Mouse (Mus musculus) cerebellum, adult 11 months (tissue): ENCODE results near the gene Rabgap1l.
A peak's percentile ranks its signal among the peaks of the same experiment; 100 is the strongest.

ENCODE experiments used
- DNase-seq: peaks from one replicate; pipeline ENCODE4 v3.0.0; 2022

Gene Rabgap1l

DNA sequence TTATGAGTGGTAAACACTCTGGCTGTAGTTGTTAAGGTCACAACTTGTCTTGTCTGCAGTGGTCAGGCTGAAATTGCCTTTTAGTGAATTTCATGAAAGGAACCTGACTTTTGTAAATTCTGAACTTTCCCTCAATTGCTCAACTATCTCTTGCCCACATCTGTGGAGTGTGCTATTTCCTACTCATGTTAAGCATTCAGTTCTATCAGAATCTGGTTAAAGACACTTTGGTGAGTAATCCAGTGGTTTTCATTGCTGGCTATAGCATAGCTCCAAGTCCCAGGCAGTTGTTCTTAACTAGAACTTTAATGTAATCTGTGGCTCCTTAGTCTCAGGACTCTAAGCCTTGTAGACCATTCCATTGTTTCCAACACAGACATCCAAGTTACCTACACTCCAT is 421.3 kb downstream of the Rabgap1l start:
- DNase-seq = no peak

DNA sequence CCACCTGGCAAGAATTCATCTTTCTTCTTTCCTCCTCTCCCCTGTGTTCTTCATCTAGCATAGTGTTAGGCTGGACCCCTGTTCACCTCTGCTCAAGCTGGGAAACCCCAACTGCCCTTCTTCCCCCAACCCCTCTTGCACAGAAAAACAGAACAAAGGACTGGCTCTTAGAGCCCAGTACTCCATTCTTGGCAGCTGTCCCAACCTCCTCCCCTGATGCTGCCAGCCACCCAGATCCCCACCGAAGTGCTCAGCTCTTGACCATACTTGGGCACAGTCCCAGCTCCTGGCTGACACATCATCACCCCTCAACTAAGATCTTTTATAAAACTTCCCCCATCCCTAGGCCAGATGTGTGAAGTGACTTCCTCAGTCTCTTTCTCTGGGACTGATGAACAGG is 422.5 kb downstream of the Rabgap1l start:
- no peak for DNase-seq

DNA sequence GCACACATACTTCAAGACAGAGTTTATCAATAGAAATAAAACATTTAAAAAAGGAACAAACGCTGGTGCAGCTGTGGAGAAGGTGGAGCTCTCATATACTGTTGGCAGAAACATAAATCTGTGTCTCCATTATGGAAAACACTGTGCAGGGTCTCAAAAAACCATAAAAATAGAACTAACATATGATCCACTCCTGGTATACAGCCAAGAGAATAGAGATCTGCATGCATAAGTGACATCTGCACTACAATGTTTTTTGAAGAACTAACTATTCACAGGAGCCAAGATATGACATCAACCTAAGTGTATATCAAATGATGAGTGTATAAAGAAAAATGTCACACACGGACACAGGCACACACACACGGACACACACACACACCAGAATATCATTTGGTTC is 426.4 kb downstream of the Rabgap1l start:
- DNase-seq = no peak

DNA sequence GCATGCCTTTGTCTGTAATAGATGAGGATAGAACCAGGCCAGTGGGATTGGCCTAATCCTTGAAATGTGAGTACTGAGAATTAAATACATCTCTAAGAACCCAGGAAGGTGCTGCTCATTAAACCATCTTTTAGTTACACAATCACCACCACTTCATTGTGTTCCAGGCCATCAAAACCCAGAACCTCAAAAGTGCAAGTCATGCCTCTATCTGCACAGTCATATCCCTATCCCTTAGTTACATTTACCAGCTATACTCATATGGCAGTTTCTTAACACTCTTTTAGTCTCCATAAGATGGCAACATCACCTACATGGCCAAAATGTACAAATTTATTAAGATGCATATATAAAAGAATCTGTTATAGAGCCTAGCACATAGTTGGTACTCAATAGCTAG is 435.7 kb downstream of the Rabgap1l start:
- no peak for DNase-seq

DNA sequence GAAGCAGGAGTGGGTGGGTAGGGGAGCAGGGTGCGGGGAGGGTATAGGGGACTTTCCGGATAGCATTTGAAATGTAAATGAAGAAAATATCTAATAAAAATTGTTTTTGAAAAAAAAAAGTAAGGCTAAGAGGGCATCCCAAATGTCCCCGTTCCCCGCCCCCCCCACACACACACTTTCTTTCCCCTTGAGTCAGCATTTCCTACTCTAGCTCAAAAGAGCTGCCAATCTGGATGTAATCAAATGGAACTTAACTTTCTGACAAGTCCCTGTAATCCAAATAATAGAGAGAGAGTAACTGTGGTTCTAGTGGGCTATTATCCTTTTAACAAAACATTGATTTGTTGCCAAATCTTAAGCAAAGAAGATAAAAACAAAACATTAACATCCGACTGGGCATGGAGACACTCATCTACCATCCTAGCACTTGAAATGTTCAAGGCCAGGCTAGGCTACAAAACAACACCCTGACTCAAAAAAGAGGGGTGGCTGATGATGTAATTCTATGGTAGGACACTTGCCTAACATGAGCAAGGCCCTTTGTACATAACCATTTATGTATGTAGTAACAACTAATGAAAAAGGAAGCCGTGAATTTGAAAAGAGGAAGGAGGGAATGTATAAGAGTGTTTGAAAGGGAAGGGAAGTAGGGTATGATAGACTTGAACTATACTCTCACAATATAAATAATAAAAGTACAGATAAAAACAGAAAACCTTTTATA is 439.1 kb downstream of the Rabgap1l start:
- no peak for DNase-seq

DNA sequence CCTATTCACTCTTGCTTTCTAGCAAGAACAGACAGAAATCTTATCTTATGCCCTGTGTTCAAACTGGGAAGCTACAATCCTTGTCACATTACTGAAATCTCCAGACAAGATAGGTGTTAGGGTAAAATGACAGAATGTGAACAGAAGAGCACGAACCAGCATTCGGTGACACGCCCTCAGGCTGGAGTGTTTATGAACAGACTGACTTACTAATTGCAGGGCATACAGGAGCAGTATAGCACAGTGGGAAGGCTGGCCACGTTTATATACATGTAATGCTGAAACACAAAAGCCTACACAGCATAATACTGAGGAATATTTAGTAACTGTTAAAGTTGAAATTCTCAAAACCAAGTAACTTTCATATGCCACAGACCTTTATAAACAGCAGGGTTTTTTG is 440.7 kb downstream of the Rabgap1l start:
- peak; percentile 22 for DNase-seq

DNA sequence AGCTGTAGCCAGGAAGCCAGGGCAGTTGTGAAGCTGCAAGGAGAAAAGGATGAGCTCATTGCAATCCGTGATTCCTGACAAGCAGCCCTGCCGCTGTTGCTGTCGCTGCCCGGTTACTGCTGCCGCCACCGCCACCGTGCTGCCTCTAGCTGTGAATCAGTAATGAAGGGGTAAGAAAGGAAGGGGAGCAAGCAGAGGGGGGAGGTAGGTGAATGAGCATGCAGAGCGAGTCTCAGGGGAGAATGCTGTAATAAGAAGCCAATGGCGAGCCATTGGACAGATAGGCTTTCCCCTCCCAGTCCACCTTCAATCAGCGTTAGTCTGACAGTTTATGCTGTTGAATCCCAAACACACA is 441.2 kb downstream of the Rabgap1l start:
- DNase-seq = peak; percentile 74

DNA sequence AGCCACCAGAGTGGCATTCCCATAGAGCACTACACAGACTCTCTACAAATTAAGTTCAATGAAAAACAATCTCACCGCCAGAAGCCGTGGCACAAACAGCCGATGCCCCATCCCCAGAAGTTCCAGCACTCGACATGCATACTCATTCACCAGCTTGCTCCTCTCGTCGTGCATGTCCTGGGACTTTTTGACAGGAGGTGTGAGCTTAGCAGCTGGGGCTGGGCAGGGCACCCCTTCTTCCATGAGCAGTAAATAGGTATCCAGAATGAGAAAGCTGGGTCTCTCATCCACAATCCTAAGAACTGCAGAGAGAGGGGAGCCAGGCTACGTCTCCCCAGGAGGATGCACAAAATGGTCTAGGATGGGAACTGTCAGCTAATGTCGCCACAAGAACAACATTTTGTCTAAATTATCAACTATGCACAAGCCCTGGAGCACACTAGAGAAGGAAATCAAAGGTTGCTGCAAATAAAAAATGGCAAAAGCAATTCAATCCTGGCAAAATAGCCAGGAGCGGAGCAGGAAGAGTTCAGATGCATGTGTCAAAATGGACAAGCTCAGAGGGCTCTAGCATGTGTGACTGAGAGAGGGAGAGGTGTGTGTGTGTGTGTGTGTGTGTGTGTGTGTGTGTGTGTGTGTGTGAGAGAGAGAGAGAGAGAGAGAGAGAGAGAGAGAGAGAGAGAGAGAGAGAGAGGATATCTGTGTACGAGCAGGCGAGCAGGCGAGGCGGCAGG is 441.7 kb downstream of the Rabgap1l start:
- DNase-seq = peak; percentile 33

DNA sequence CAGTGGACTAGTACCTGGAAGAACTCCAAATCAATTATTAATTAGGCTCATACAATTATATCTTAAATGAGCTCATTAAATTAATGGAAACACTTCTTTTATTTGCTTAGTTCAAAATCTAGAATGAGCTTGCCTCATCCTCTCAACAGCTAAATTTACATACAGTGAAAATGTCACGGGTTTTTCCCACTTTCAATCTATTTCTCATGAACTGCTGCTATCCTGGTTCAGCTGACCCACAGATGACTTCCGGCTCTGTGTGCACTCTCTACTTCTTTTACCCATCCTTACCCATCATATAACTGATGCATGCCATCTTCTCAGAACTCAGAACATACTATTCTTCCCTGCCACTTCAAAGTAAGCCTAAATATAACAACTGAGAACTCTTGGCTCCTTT is 452.4 kb downstream of the Rabgap1l start:
- DNase-seq = no peak

DNA sequence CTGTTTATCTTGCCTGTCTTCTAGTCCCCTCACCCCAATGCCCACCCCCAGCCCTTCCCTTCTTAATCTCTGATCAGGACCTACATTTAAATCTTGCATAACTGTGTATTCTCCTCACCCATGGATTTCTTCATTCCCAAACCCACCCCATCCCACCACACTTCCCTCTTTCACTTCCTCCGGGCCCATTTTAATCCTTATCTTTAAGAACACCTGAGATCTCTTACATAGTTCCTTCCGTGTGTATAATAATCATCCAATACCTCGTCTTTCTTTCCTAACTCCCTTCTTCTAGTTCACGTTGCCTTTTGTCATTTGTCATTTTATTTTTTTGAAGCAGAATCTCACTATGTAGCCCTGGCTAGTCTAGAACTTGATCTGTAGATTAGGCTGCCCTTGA is 453.6 kb downstream of the Rabgap1l start:
- no peak for DNase-seq

DNA sequence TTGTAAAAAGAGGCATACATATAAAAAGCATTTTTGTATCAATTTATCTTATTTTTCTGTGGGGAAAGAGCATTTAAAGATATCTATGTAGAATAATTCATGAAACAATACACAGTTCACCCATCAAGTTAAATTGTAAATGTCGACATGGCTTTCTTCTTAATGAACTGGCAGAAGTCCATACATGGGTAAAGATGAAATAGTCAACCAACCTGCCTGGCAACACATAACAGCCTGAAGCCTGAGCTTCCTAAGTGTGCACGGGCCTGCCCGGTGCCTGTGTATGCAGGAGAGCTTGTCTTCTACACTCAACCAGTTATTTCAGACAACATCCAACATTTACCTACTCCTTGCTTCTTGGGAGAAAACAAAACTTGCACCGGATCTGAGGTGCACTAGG is 458.2 kb downstream of the Rabgap1l start:
- no peak for DNase-seq

DNA sequence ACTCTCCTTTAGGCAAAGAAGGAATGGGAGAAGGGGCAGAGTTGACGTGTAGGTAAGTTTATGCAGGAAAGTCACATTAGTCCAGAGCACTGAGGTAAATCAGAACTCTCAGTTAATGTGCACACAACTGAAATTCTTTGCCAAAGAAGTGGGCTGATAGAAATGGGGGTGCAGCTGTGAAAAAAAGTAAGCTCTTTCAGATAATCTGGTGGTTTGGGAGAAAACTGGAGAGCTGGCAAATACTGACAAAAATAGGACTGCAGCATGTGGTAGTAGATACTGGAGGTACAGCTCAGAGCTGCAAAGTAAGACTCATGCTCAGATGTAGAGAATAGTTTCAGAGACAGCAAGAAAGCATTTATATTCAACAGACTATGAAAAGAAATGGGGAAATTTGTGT is 462.2 kb downstream of the Rabgap1l start:
- no peak for DNase-seq

DNA sequence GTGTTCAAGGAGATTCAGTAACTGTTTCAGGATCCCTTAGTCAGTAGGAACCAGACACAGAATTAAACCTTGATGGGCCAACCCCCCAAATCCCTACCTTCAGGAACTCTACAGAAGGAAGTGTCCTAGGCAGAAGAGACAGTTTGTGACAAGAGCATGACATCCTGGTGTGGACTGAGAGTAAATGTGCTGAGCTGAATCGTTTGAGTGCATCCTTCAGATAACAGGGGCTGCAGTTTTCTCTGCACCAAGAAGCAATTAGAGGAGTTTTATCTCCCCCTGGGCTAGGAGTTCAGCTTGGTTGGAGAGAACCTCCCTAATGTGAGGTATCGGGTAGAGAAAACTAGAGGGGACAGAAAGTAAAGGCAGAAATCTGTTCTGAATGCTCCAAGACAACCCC is 462.8 kb downstream of the Rabgap1l start:
- DNase-seq = no peak

DNA sequence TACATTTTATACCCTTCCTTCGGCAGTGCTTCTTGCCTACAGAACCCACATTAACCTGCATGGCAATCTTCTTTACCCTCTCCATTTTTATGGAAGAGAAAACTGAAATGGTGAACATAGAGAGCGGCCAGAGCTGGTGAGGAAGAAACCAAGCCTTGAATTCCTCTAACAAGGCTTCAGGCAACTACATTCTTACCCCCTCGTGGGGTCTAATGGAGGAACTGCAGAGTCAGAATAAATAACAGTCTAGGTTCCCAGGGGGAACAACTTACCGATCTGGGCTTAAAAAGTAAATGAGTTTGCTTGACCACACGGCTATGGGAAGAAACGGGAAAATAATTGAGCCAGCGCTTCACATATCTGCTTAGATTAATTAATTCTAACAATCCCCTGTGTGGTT is 463.2 kb downstream of the Rabgap1l start:
- no peak for DNase-seq

DNA sequence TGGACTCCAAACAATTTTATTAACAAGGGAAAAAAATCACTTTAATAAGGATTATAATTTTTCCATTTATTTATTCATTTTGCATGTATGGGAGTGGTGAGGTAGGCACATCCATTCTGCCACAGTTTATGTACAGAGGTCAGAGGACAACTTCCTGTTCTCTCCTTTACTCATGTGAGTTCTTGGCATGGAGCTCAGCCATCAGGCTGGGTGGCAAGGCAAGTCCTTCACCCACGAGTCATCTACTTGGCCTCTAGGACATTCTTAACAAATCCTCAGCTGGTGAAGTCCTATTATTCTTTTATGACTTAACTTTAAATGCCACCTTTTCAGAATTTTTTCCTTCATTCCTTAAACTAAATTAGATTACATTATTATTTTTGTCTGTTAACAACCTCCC is 465.5 kb downstream of the Rabgap1l start:
- DNase-seq = no peak

DNA sequence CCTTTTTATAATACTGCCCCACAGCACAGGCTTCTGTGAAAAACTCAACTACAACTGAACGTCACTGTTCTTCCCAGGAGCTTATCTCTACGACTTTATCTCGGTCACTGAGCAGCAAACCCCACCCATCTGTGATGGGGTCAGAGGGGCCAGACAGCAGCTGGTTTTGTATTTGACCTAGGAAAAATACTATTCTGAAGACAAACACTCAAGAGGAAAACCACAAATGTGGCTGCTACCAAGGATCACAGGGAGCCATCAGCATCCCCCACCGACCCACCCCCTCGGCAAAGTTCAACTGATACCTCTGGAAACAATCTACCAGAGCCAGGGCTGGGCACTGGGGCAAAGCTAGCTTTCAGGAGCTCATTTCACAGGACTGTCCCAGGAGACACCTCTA is 467.5 kb downstream of the Rabgap1l start:
- DNase-seq = no peak

DNA sequence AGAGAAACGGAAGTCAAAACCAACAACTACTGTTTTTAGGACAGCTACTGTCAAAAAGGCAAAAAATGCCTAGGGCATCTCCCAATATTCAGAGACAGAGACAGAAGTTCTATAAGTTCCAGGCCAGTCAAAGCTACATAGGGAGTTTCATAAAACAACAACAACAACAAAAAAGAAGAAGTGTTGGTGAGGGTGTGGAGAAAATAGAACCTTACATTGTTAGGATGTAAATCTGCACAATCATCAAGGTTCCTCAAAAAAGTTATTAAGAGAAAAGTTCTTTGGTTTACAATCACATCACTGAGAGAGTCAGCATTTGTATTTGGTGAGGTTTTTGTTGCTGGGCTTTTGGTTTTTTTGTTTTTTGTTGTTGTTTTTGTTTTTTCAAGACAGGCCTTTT is 472.3 kb downstream of the Rabgap1l start:
- no peak for DNase-seq

DNA sequence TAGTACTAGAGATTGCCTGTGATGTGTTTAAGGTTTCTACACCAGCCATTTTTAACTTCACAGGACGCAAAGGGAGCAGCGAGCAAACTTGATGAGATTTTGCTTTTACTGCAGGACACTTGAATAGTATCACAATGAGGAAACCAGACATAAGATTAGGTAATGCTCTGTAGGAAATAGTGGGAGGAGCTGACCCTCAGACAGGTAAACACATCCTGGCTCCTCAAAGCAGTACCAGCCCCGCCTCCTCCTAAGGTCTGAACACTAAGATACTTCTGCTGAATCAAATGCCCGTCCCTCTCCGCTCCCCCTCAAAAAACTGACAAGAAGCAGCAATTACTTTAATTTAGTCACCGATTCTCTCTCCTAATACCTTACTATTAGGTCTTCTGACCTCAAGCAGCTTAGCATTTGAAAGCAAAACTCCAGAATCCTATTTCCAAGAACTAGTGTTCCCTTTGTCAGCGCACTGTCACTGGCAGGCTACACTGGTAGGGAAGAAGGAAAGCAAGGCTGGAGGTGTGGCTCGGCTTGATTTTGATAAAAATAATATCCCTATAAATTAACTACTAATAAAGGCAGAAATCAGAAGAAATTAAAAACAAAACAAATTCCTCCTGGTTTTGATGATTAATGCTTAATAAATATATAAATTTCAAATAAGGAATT is 474.8 kb downstream of the Rabgap1l start:
- DNase-seq = no peak

DNA sequence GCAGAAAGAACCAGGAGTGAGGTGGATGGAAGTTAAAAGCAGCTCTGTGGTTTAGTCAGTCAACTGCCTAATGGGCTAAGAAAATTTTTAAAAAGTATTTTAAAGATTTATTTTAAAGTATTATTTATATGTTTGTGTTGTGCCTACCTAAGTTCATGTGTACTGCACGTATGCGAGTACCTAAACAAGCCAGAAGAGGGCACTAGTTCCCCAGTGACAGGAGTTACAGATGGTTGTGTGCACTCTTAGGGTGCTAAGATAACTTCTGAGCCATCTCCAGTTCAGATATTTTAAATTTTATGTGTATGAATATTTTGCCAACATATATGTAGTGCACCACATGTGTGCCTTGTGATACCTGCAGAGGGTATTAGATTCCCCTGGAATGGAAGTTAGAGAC is 476.8 kb downstream of the Rabgap1l start:
- no peak for DNase-seq

DNA sequence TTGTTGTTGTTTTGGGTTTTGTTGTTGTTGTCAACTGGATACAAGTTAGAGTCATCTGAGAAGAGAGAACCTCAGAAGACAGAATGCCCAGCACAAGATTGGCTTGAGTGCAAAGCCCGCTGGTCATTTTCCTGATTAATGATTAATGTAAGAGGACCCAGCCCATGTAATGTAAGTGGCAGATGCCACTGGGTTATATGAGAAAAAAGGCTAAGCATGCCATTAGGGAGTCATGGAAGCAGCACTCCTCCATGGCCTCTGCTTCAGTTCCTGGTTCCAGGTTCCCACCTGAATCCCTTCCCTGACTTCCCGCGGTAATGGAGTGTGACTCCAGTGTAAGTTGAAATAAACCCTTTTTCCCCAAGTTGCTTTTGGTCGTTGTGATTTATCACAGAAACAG is 480.4 kb downstream of the Rabgap1l start:
- no peak for DNase-seq

DNA sequence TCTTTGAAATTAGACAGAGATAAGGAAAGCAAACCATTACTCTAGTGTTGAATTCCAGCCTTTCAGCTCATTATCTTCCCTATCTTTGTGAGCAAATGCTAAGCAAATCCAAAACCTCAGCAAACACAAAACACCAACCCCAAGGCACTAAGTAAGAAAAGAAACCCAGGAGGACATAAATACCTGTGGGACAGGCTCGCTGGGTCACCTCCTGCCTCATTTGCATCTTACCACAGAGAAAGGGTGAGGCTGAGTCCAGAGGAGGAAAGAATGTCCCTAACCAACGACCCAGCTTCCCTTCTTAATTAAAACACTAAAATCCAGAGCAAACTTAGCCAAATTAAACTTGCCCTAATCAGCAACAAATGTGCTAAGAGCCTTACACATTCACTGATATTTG is 481.1 kb downstream of the Rabgap1l start:
- DNase-seq = no peak

DNA sequence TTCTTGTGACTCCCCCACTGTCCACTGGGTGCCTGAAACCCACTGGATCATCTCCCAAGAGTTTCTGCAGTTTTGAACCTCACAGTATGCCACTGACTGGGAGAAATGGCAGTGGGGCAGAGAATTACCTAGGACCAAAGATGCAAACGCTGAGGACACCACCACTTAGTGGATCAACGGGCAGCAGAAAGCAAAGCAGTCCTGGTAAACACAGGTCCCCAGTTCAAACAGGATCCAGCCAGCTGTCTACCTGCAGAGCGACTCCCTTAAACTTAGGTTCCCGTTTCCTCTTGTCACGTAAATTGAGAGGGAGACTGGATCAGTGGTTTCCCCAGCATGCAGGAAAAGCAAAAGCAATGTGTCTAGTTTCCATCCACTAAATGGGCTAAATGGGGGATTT is 483.1 kb downstream of the Rabgap1l start:
- no peak for DNase-seq

DNA sequence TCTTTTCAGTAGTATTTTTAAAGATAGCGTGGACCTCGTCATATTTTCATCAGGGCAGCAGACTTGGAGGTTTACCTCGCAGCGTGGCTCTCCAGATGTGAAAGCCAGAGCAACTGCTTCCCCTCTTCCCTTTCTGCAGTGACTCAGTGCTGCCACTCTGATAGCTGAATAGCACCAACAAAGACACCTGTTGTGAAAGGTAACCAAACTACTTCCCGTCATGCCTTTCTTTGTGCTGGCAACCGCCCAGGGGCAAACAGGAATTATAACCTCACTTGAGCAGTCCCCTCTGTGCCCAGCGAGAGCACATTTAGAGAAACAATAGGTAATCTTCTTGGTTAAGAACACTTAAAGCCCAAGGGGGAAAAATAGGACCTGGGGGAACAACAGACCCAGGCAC is 484.0 kb downstream of the Rabgap1l start:
- no peak for DNase-seq

DNA sequence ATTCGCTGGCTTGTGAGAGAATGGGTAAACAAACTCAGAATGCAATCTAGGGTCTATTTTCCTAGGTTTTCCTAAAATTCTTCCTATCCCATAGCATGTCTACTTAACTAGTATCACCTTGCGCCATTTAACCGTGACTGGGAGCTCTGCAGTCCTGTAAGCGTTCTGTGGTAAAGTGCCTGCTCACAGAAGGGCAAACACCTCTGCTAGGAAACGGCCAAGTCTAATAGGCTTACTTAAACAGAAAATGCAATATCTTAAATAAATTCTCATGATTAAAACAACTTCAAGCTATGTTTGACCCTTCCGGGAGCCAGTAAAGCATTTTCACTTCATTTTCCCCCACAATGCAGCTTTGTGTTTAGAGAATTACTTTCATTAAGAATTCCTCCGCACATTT is 484.5 kb downstream of the Rabgap1l start:
- no peak for DNase-seq
